Mouse (Mus musculus) testis, postnatal 14 days (tissue): ENCODE data around the gene Rtp3.

ENCODE experiments used
- DNase-seq: peaks from one replicate; pipeline ENCODE4 v3.0.0; 2021; ENCODE audit warnings: low spot score

Rtp3 gene

GRCm38 (mm10) chr9:110990204-110990603, at the start of gene Rtp3:
Rtp3 (minus strand) TSS chr9:110990583.
- DNase-seq = no peak

- DNase-seq = no peak
These were observed 49.6 kb upstream of the Rtp3 start for GRCm38 (mm10) chr9:111039966-111040365.

GRCm38 (mm10) chr9:111033717-111034116, 43.3 kb upstream of the Rtp3 start:
- no peak for DNase-seq

- no peak for DNase-seq
These were observed 36.4 kb upstream of the Rtp3 start for GRCm38 (mm10) chr9:111026791-111027190.

GRCm38 (mm10) chr9:111019022-111019421, 28.6 kb upstream of the Rtp3 start, which contains the start of gene Ltf:
Ltf (plus strand) TSS chr9:111019271.
- DNase-seq = no peak

- no peak for DNase-seq
These were observed 25.3 kb upstream of the Rtp3 start for GRCm38 (mm10) chr9:111015658-111016057.

- DNase-seq = no peak
These were observed 21.7 kb upstream of the Rtp3 start for GRCm38 (mm10) chr9:111012041-111012440.

GRCm38 (mm10) chr9:111011550-111011949, 21.2 kb upstream of the Rtp3 start:
- no peak for DNase-seq

- DNase-seq = no peak
These were observed 19.4 kb upstream of the Rtp3 start for GRCm38 (mm10) chr9:111009763-111010162.

- DNase-seq = no peak
These were observed 16.2 kb upstream of the Rtp3 start for GRCm38 (mm10) chr9:111006544-111006943.

- no peak for DNase-seq
These were observed 12.9 kb upstream of the Rtp3 start for GRCm38 (mm10) chr9:111003279-111003678.

- DNase-seq = no peak
These were observed 11.2 kb upstream of the Rtp3 start for GRCm38 (mm10) chr9:111001621-111002020.

GRCm38 (mm10) chr9:110999856-111000255, 9.5 kb upstream of the Rtp3 start:
- DNase-seq = no peak

GRCm38 (mm10) chr9:110999056-110999455, 8.7 kb upstream of the Rtp3 start:
- no peak for DNase-seq

GRCm38 (mm10) chr9:110997245-110997644, 6.9 kb upstream of the Rtp3 start:
- DNase-seq = peak; percentile 69

- DNase-seq = peak; percentile 82
These were observed 4.4 kb upstream of the Rtp3 start for GRCm38 (mm10) chr9:110994716-110995172.

GRCm38 (mm10) chr9:110993281-110993709, 2.9 kb upstream of the Rtp3 start:
- DNase-seq = no peak

- no peak for DNase-seq
These were observed 840 bp downstream of the Rtp3 start for GRCm38 (mm10) chr9:110989543-110989942.

GRCm38 (mm10) chr9:110989141-110989540, 1.2 kb downstream of the Rtp3 start:
- DNase-seq = no peak

GRCm38 (mm10) chr9:110988078-110988477, 2.3 kb downstream of the Rtp3 start:
- no peak for DNase-seq

- DNase-seq = no peak
These were observed 3.1 kb downstream of the Rtp3 start for GRCm38 (mm10) chr9:110987331-110987730.

GRCm38 (mm10) chr9:110985951-110986350, 4.4 kb downstream of the Rtp3 start:
- no peak for DNase-seq

GRCm38 (mm10) chr9:110985541-110985940, 4.8 kb downstream of the Rtp3 start:
- no peak for DNase-seq

- no peak for DNase-seq
These were observed 6.3 kb downstream of the Rtp3 start for GRCm38 (mm10) chr9:110984096-110984495.

- DNase-seq = no peak
These were observed 8.0 kb downstream of the Rtp3 start for GRCm38 (mm10) chr9:110982351-110982750.
